Mouse (Mus musculus): ENCODE results near the gene Prl8a1. TPM values are rescaled to one million over a fixed set of nuclear protein-coding genes. Genes with fewer than 3 reads are reported as not detected.

Gene Prl8a1
- total and polyA plus RNA-seq, 3 experiments: not detected

DNA sequence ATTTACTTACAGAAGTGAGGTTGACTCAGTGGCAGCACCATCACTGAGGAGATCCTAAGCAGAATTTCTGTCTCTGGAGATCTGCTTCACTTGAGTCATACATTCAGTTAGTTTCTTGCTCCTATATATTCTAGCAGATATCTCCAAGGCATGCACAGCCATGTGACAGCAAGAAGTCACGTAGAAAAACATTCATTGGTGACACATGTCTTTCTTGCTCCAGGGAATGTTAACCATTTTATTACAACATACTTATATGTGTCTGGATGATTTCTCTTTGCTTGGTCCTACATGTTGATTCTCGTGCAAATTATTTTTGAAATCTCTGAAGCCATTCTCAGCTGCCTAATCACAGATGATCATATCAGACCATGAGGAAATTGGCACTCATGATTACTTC, 17.5 kb downstream of the Prl8a1 start, which contains the start of gene Prl8a9:
Gene Prl8a9 (minus strand): TSS at position 101 of the 400 bp plus-strand sequence.
- Histone ChIP-seq H3K27me3 (ENCODE audit: control insufficient read depth in 1 of 2, insufficient read depth in 2 of 2, low read length in 2 of 2) (no peaks in the 10 kb centered on the region), H3K9ac (ENCODE audit: control insufficient read depth, low read depth, low read length, poor library complexity, severe bottlenecking) (no peak within 1 kb of the TSS), H3K27ac (ENCODE audit: control insufficient read depth, low read depth, low read length) (no peak within 1 kb of the TSS), H3K36me3 (ENCODE audit: control insufficient read depth in 1 of 2, insufficient read depth in 2 of 2, low read length in 2 of 2) (no peaks in the 10 kb centered on the region), H3K4me1 (ENCODE audit: control insufficient read depth in 1 of 2, insufficient read depth in 2 of 2, low read length in 2 of 2) (no peaks in the 10 kb centered on the region), H3K9me3 (replicated peaks; ENCODE audit: insufficient read depth, low read length) (no peaks in the 10 kb centered on the region), H3K79me2 (ENCODE audit: control insufficient read depth, insufficient read depth, low read length, poor library complexity) (no peaks in the 10 kb centered on the region), H3K4me3 (ENCODE audit: control insufficient read depth in 1 of 2, insufficient read depth in 1 of 2, low read depth in 2 of 2, low read length in 2 of 2) (no peak within 1 kb of the TSS)
- no peak for TF ChIP-seq GABPA (IDR thresholded peaks at IDR 0.05; ENCODE audit: low read depth, low read length)
- no peak for DNase-seq (ENCODE audit: low read depth, low spot score)

DNA sequence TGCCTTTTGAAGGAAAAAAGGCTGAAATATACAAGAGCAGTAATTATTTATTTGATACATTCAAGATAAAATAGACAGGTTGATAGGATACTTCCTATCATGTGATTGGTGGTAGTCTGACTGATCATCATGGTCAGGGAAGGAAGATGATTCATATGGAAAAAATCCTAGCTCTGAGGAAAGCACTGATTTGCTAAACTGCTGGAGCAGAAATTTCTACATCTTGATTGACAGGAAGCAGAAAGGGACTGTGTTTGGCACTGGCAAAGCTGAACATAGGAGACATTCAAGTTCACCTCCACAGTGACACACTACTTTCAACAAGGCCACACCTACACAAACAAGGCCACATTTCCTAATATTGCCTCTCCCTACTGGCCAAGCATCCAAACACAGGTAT, 28.6 kb downstream of the Prl8a1 start:
- Histone ChIP-seq H3K36me3 (ENCODE audit: control insufficient read depth in 1 of 2, insufficient read depth in 2 of 2, low read length in 2 of 2) (no peaks in the 10 kb centered on the region), H3K79me2 (ENCODE audit: control insufficient read depth, insufficient read depth, low read length, poor library complexity) (no peaks in the 10 kb centered on the region), H3K9me3 (replicated peaks; ENCODE audit: insufficient read depth, low read length) (no peaks in the 10 kb centered on the region), H3K4me3 (ENCODE audit: control insufficient read depth in 1 of 2, insufficient read depth in 1 of 2, low read depth in 2 of 2, low read length in 2 of 2) (no peak overlapping the region), H3K27ac (ENCODE audit: control insufficient read depth, low read depth, low read length) (no peak overlapping the region), H3K9ac (ENCODE audit: control insufficient read depth, low read depth, low read length, poor library complexity, severe bottlenecking) (no peak overlapping the region), H3K27me3 (ENCODE audit: control insufficient read depth in 1 of 2, insufficient read depth in 2 of 2, low read length in 2 of 2) (no peaks in the 10 kb centered on the region; a peak in 1 of 4 replicates), H3K4me1 (ENCODE audit: control insufficient read depth in 1 of 2, insufficient read depth in 2 of 2, low read length in 2 of 2) (no peaks in the 10 kb centered on the region)
- TF ChIP-seq E2F4 (IDR thresholded peaks at IDR 0.05; ENCODE audit: borderline replicate concordance, low read depth, low read length) (no peak), CHD1 (IDR thresholded peaks at IDR 0.05; ENCODE audit: low read depth, low read length) (no peak), KAT2A (conservative IDR thresholded peaks at IDR 0.05; ENCODE audit: low read depth, low read length) (no peak), RCOR1 (IDR thresholded peaks at IDR 0.05; ENCODE audit: low read depth, low read length) (no peak), POLR2AphosphoS5 (IDR thresholded peaks at IDR 0.05; ENCODE audit: borderline replicate concordance, low read depth, low read length) (no peak), RAD21 (IDR thresholded peaks at IDR 0.05; ENCODE audit: low read depth, low read length) (no peak), GATA1 (IDR thresholded peaks at IDR 0.05; ENCODE audit: low read depth, low read length) (no peak), HCFC1 (IDR thresholded peaks at IDR 0.05; ENCODE audit: low read depth, low read length) (no peak), MAX (IDR thresholded peaks at IDR 0.05; ENCODE audit: low read length) (no peak), CHD2 (IDR thresholded peaks at IDR 0.05; ENCODE audit: low read length) (no peak), GABPA (IDR thresholded peaks at IDR 0.05; ENCODE audit: low read depth, low read length) (no peak), SIN3A (IDR thresholded peaks at IDR 0.05; ENCODE audit: low read length) (no peak), ZKSCAN1 (IDR thresholded peaks at IDR 0.05; ENCODE audit: low read depth, low read length) (no peak), TAL1 (IDR thresholded peaks at IDR 0.05; ENCODE audit: low read length) (no peak), USF1 (IDR thresholded peaks at IDR 0.05; ENCODE audit: low read depth, low read length) (no peak), NELFE (IDR thresholded peaks at IDR 0.05; ENCODE audit: low read depth, low read length) (no peak), ETS1 (IDR thresholded peaks at IDR 0.05; ENCODE audit: low read depth, low read length) (no peak), POLR2AphosphoS2 (IDR thresholded peaks at IDR 0.05; ENCODE audit: low read length) (no peak), MXI1 (IDR thresholded peaks at IDR 0.05; ENCODE audit: low read depth, low read length) (no peak), POLR2A (IDR thresholded peaks at IDR 0.05; ENCODE audit: control insufficient read depth in 1 of 2, insufficient read depth in 1 of 2, low read depth in 1 of 2, low read length in 2 of 2, poor library complexity in 1 of 2) (no peak)
- no peak for DNase-seq (ENCODE audit: low read depth, low spot score)

Other genes with a start within 250 kb of the Prl8a1 start
- gene Prl8a2, start 236.5 kb downstream of the Prl8a1 start, total RNA-seq (2012; rRNA removed): not detected in 2 replicates
- not detected for gene Prl8a2, start 236.5 kb downstream of the Prl8a1 start, polyA plus RNA-seq (2012; ENCODE audit: insufficient read depth in 1 of 2, insufficient read length in 2 of 2, low read depth in 1 of 2, low replicate concordance in 2 of 2, missing spikeins in 1 of 2)
- not detected in 2 replicates for gene Prl2b1, start 191.3 kb downstream of the Prl8a1 start, total RNA-seq (2012; rRNA removed)
- gene Prl2b1, start 191.3 kb downstream of the Prl8a1 start, polyA plus RNA-seq (2012; ENCODE audit: insufficient read depth in 1 of 2, insufficient read length in 2 of 2, low read depth in 1 of 2, low replicate concordance in 2 of 2, missing spikeins in 1 of 2): not detected
- gene Prl8a6, start 143.5 kb downstream of the Prl8a1 start, total RNA-seq (2012; rRNA removed): not detected in 2 replicates
- not detected for gene Prl8a6, start 143.5 kb downstream of the Prl8a1 start, polyA plus RNA-seq (2012; ENCODE audit: insufficient read depth in 1 of 2, insufficient read length in 2 of 2, low read depth in 1 of 2, low replicate concordance in 2 of 2, missing spikeins in 1 of 2)
- gene Prl8a8, start 69.0 kb downstream of the Prl8a1 start, total RNA-seq (2012; rRNA removed): not detected in 2 replicates
- not detected for gene Prl8a8, start 69.0 kb downstream of the Prl8a1 start, polyA plus RNA-seq (2012; ENCODE audit: insufficient read depth in 1 of 2, insufficient read length in 2 of 2, low read depth in 1 of 2, low replicate concordance in 2 of 2, missing spikeins in 1 of 2)
- gene Prl8a9, start 17.6 kb downstream of the Prl8a1 start, total RNA-seq (2012; rRNA removed): not detected in 2 replicates
- gene Prl8a9, start 17.6 kb downstream of the Prl8a1 start, polyA plus RNA-seq (2012; ENCODE audit: insufficient read depth in 1 of 2, insufficient read length in 2 of 2, low read depth in 1 of 2, low replicate concordance in 2 of 2, missing spikeins in 1 of 2): not detected
- gene Prl7b1, start 28.4 kb upstream of the Prl8a1 start, total RNA-seq (2012; rRNA removed): not detected in 2 replicates
- not detected for gene Prl7b1, start 28.4 kb upstream of the Prl8a1 start, polyA plus RNA-seq (2012; ENCODE audit: insufficient read depth in 1 of 2, insufficient read length in 2 of 2, low read depth in 1 of 2, low replicate concordance in 2 of 2, missing spikeins in 1 of 2)
- not detected in 2 replicates for gene Prl7a1, start 60.3 kb upstream of the Prl8a1 start, total RNA-seq (2012; rRNA removed)
- gene Prl7a1, start 60.3 kb upstream of the Prl8a1 start, polyA plus RNA-seq (2012; ENCODE audit: insufficient read depth in 1 of 2, insufficient read length in 2 of 2, low read depth in 1 of 2, low replicate concordance in 2 of 2, missing spikeins in 1 of 2): not detected
- not detected in 2 replicates for gene Prl7a2, start 85.9 kb upstream of the Prl8a1 start, total RNA-seq (2012; rRNA removed)
- gene Prl7a2, start 85.9 kb upstream of the Prl8a1 start, polyA plus RNA-seq (2012; ENCODE audit: insufficient read depth in 1 of 2, insufficient read length in 2 of 2, low read depth in 1 of 2, low replicate concordance in 2 of 2, missing spikeins in 1 of 2): not detected
- not detected in 2 replicates for gene Prl7d1, start 134.6 kb upstream of the Prl8a1 start, total RNA-seq (2012; rRNA removed)
- gene Prl7d1, start 134.6 kb upstream of the Prl8a1 start, polyA plus RNA-seq (2012; ENCODE audit: insufficient read depth in 1 of 2, insufficient read length in 2 of 2, low read depth in 1 of 2, low replicate concordance in 2 of 2, missing spikeins in 1 of 2): not detected
- not detected in 2 replicates for gene Prl7c1, start 198.6 kb upstream of the Prl8a1 start, total RNA-seq (2012; rRNA removed)
- gene Prl7c1, start 198.6 kb upstream of the Prl8a1 start, polyA plus RNA-seq (2012; ENCODE audit: insufficient read depth in 1 of 2, insufficient read length in 2 of 2, low read depth in 1 of 2, low replicate concordance in 2 of 2, missing spikeins in 1 of 2): not detected
- gene Prl2a1, start 219.5 kb upstream of the Prl8a1 start, total RNA-seq (2012; rRNA removed): not detected in 2 replicates
- gene Prl2a1, start 219.5 kb upstream of the Prl8a1 start, polyA plus RNA-seq (2012; ENCODE audit: insufficient read depth in 1 of 2, insufficient read length in 2 of 2, low read depth in 1 of 2, low replicate concordance in 2 of 2, missing spikeins in 1 of 2): not detected